Mouse (Mus musculus) erythroblast, embryonic 14.5 days (primary cell): ENCODE measurements around the gene Itga9. TPM values are rescaled to one million over a fixed set of nuclear protein-coding genes. Genes with fewer than 3 reads are reported as not detected.

ENCODE experiments used
- H3K27me3 ChIP-seq: 2 replicates; pipeline ENCODE4 v1.6.1; 2012; ENCODE audit warnings: inconsistent platforms; ENCODE audit not compliant: control insufficient read depth
- H3K36me3 ChIP-seq: 2 replicates; pipeline ENCODE4 v1.6.1; 2012; ENCODE audit warnings: mild to moderate bottlenecking, inconsistent platforms; ENCODE audit not compliant: control insufficient read depth
- H3K4me1 ChIP-seq: 2 replicates; pipeline ENCODE4 v1.6.1; 2012; ENCODE audit warnings: inconsistent platforms; ENCODE audit not compliant: control insufficient read depth
- H3K4me3 ChIP-seq: replicated peaks from 2 replicates; pipeline ENCODE3; 2012; ENCODE audit warnings: moderate library complexity, mild to moderate bottlenecking, inconsistent platforms
- H3K9me3 ChIP-seq: 2 replicates; pipeline ENCODE4 v1.6.1; 2012; ENCODE audit warnings: low read length, inconsistent platforms, mixed read lengths; ENCODE audit not compliant: control insufficient read depth
- GATA1 ChIP-seq: IDR thresholded peaks from 2 replicates; pipeline ENCODE4 v1.6.1; 2012; ENCODE audit warnings: low read length, inconsistent platforms, mixed read lengths
- TAL1 ChIP-seq: IDR thresholded peaks from 3 replicates; pipeline ENCODE4 v1.6.1; 2012; ENCODE audit warnings: low read length, inconsistent platforms, mixed read lengths
- polyA plus RNA-seq: library from polyadenylated mRNA; stranded (reverse); fragments of >175 nt; gene quantifications from 2 replicates; pipeline ENCODE4 v1.2.3, GENCODE M21; 2012

Itga9 gene
- polyA plus RNA-seq, 1 experiment = under 0.01 TPM

GRCm38 (mm10) chr9:118943941-118944340, 337.5 kb downstream of the Itga9 start:
- H3K4me1 ChIP-seq = peaks cover 9% of the 10 kb centered on the region
- TF ChIP-seq GATA1 = no peak
- TF ChIP-seq TAL1 = no peak
- no peak overlapping the region for H3K4me3 ChIP-seq
- no peaks in the 10 kb centered on the region for H3K27me3 ChIP-seq
- H3K9me3 ChIP-seq = no peaks in the 10 kb centered on the region
- H3K36me3 ChIP-seq = no peaks in the 10 kb centered on the region

DNA sequence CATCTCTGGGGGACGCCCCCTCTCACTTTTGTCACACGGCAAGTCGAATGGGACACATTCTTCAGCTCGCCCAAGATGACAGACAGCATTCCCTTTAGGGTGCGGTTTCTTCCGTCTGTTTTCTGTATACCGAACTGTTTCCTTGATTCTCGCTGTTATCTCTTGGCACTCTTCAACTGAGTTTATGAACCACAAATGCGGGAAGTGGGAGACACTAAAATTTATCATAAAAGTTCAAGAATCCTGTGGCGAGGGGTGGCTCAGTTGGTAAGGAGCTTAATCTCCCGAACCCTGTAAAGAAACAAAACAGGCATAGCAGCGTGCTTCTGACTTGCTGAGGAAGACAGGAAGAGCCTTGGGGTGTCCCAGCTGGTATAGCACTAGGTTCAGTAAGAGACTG, 337.9 kb downstream of the Itga9 start:
- H3K36me3 ChIP-seq = no peaks in the 10 kb centered on the region
- no peak overlapping the region for H3K4me3 ChIP-seq
- TF ChIP-seq TAL1 (no peak), GATA1 (no peak)
- H3K9me3 ChIP-seq = no peaks in the 10 kb centered on the region
- H3K27me3 ChIP-seq = no peaks in the 10 kb centered on the region
- H3K4me1 ChIP-seq = peaks cover 9% of the 10 kb centered on the region

DNA sequence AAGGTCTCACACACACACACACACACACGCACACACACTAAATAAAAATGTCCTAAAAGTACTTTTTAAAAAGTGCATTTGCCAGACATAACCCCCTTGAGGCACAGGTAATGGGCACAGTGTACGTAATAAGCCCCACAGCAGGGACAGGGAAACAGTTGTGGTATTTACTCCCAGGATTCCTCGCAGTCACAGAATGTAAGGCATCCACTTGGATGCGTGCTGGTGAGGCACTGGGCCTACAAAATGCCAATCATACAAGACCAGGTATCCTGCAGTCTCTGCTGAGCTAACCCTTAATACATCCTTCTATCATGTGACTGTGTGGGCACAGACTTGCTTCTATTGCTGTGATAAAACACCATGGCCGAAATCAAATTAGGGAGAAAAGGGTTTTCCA, 342.0 kb downstream of the Itga9 start:
- Histone ChIP-seq H3K36me3 (peaks cover 5% of the 10 kb centered on the region; the same call in 1 of the 2 replicates), H3K4me3 (no peak overlapping the region), H3K4me1 (peaks cover 9% of the 10 kb centered on the region), H3K27me3 (no peaks in the 10 kb centered on the region), H3K9me3 (no peaks in the 10 kb centered on the region)
- TF ChIP-seq TAL1 = no peak
- no peak for TF ChIP-seq GATA1

GRCm38 (mm10) chr9:118949124-118949523, 342.6 kb downstream of the Itga9 start:
- Histone ChIP-seq H3K4me1 (peaks cover 5% of the 10 kb centered on the region), H3K4me3 (no peak overlapping the region), H3K9me3 (no peaks in the 10 kb centered on the region), H3K27me3 (no peaks in the 10 kb centered on the region), H3K36me3 (peaks cover 6% of the 10 kb centered on the region; the same call in 1 of the 2 replicates)
- no peak for TF ChIP-seq GATA1
- no peak for TF ChIP-seq TAL1

DNA sequence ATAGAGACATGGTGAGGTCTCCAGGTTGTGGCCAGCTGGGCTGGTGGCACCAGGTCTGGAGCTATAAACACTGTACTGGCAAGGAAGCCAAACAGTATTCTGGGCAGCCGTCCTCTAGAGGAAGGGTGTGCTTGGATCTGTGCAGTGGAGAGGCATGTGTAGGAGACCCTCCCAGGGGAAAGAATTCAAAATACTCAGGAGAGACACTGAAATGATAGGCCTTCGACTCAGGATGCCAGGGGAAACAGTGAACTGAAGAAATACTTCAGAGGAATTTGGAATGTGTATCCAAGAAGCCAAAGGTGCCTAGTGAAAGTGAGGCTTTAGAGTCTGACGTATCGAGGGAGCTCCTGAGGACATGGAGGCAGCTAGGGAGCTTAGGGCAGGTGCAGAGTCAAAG, 343.2 kb downstream of the Itga9 start:
- Histone ChIP-seq H3K27me3 (no peaks in the 10 kb centered on the region), H3K4me1 (no peaks in the 10 kb centered on the region; the same call in 1 of the 2 replicates), H3K4me3 (no peak overlapping the region), H3K9me3 (no peaks in the 10 kb centered on the region), H3K36me3 (peaks cover 6% of the 10 kb centered on the region; the same call in 1 of the 2 replicates)
- TF ChIP-seq TAL1 (no peak), GATA1 (no peak)

DNA sequence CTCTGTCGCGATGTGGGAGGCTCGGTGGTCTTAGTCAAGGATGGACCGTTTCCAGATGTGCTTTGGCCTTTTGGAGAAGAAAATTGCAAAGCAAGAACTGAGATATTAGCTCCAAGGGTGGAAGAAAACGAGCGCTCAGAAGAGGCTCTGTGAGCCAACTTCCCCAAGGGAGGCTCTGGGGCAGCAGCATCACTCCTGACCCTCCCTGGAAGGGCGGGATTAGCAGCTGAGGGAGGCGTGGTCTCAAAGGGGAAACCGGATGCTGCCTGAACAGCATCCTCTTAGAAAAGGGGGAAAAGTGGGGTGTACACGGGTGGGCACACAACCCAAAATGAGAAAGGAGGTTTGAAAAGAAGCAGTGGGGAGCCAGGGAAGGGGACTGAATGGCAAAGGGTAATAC, 343.6 kb downstream of the Itga9 start:
- TF ChIP-seq GATA1 = no peak
- no peak for TF ChIP-seq TAL1
- Histone ChIP-seq H3K4me3 (no peak overlapping the region), H3K4me1 (no peaks in the 10 kb centered on the region; the same call in 1 of the 2 replicates), H3K27me3 (no peaks in the 10 kb centered on the region), H3K9me3 (no peaks in the 10 kb centered on the region), H3K36me3 (peaks cover 8% of the 10 kb centered on the region)

Other genes starting within 250 kb of the Itga9 start
- not detected in 2 replicates for gene Eomes, start 128.5 kb upstream of the Itga9 start, polyA plus RNA-seq
- 0.88 and 0.92 TPM in 2 replicates for gene Golga4, start 100.4 kb upstream of the Itga9 start, polyA plus RNA-seq